ENCODE assay signal across 22 mouse cellular contexts in the genomic region with DNA sequence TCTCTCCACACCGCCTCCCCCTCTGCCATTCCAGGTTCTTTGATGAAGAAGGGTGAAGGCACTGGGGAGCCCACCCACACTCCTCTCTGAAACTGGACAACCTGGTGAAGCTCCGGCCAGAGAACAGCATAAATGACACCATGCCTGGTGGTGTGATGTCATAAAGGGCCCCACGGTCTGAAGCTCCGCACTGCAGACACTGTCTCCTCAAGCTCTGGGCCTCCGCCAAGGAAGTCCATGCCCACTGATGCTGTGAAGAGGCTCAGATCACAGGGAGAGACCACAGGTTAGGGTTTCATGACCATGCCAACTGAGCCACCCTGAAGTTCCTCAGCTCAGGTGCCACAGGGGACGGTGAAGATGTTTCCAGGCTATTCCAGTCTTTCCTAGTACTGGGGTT. TPM values are rescaled to one million over a fixed set of nuclear protein-coding genes. Genes with fewer than 3 reads are reported as not detected.
A peak's percentile ranks its signal among the peaks of the same experiment; 100 is the strongest.
DNase-seq lines count a peak whose midpoint lies in the region; ATAC-seq and TF ChIP-seq lines count a peak whose summit lies in the region.
"Had no signal": no experiment of that assay in that cellular context is flagged by ENCODE, and none has a peak within 500 bp of the region (broad histone marks: within the 10 kb centered on the region; RNA-seq: fewer than 3 reads in every experiment).

Gene Antxrl (plus strand): TSS at position 192 of the 400 bp plus-strand sequence.

- peaks cover 7% of the 10 kb centered on the region; the same call in 1 of the 2 replicates for H3K4me1 ChIP-seq in embryonic facial prominence, embryonic 15.5 days
- no peaks in the 10 kb centered on the region for H3K4me1 ChIP-seq in embryonic facial prominence, embryonic 10.5 days
- H3K4me1 ChIP-seq in heart, embryonic 12.5 days (replicated peaks) = no peaks in the 10 kb centered on the region
- H3K4me1 ChIP-seq in testis, adult 2 months (ENCODE audit: control insufficient read depth, insufficient read depth, low read length) = no peaks in the 10 kb centered on the region

- H3K9me3 ChIP-seq in embryonic facial prominence, embryonic 15.5 days (replicated peaks) = no peaks in the 10 kb centered on the region
- H3K9me3 ChIP-seq in embryonic facial prominence, embryonic 10.5 days = no peaks in the 10 kb centered on the region
- H3K9me3 ChIP-seq in heart, embryonic 12.5 days (replicated peaks) = no peaks in the 10 kb centered on the region

- H3K27me3 ChIP-seq in embryonic facial prominence, embryonic 15.5 days = no peaks in the 10 kb centered on the region
- no peaks in the 10 kb centered on the region for H3K27me3 ChIP-seq in embryonic facial prominence, embryonic 10.5 days (replicated peaks; ENCODE audit: low read depth, poor library complexity, severe bottlenecking)
- no peaks in the 10 kb centered on the region for H3K27me3 ChIP-seq in heart, embryonic 12.5 days (replicated peaks)
- no peaks in the 10 kb centered on the region for H3K27me3 ChIP-seq in testis, adult 2 months (ENCODE audit: control insufficient read depth, insufficient read depth, low read length)
- H3K27me3 ChIP-seq: CH12.LX, Patski had no signal

- DNase-seq in embryonic facial prominence, embryonic 10.5 days (ENCODE audit: low spot score) = no peak
- DNase-seq in heart, adult 11 months = peak; percentile 71
- no peak for DNase-seq in testis, postnatal 10 days (ENCODE audit: low spot score)
- DNase-seq: adrenal gland, adult 2 months; adrenal gland, adult 8-10 months; adrenal gland, postnatal 10 days; adrenal gland, postnatal 14 days; adrenal gland, postnatal 25 days; adrenal gland, postnatal 36 days; B cell, adult 2 months; cerebellum, adult 11 months; cerebellum, adult 11-12 months; cerebellum, adult 18-20 months had no signal

- H3K4me2 ChIP-seq in embryonic facial prominence, embryonic 15.5 days (replicated peaks) = no peak within 1 kb of the TSS
- no peak within 1 kb of the TSS for H3K4me2 ChIP-seq in heart, embryonic 12.5 days

- ATAC-seq in embryonic facial prominence, embryonic 15.5 days (ENCODE audit: insufficient number of reproducible peaks, low FRiP score, low TSS enrichment, low read depth) = peak; percentile 43; the same call in 1 of the 2 replicates
- ATAC-seq in heart, embryonic 12.5 days (ENCODE audit: insufficient number of reproducible peaks, low FRiP score) = no peak
- ATAC-seq: activated CD4-positive, CD25-positive, alpha-beta regulatory T cell, adult 4 months; CD4-positive, CD25-positive, alpha-beta regulatory T cell, adult 4 months; Patski had no signal

- no peaks in the 10 kb centered on the region for H3K36me3 ChIP-seq in embryonic facial prominence, embryonic 15.5 days
- no peaks in the 10 kb centered on the region for H3K36me3 ChIP-seq in embryonic facial prominence, embryonic 10.5 days (replicated peaks)
- H3K36me3 ChIP-seq in heart, embryonic 12.5 days = no peaks in the 10 kb centered on the region
- no peaks in the 10 kb centered on the region for H3K36me3 ChIP-seq in testis, adult 2 months (ENCODE audit: control insufficient read depth, insufficient read depth, low read length)
- H3K36me3 ChIP-seq: G1E had no signal

- TF ChIP-seq CTCF in testis, adult 2 months (IDR thresholded peaks at IDR 0.05; ENCODE audit: control insufficient read depth, insufficient read depth, insufficient replicate concordance, low read depth, low read length) = no peak

- WGBS in embryonic facial prominence, embryonic 15.5 days = 91% methylated on average over 6 of the region's 6 CpGs
- 91% methylated on average over 6 of the region's 6 CpGs for WGBS in embryonic facial prominence, embryonic 10.5 days
- 86% methylated on average over 6 of the region's 6 CpGs for WGBS in heart, embryonic 12.5 days

- no peak within 1 kb of the TSS for H3K4me3 ChIP-seq in embryonic facial prominence, embryonic 15.5 days (replicated peaks)
- H3K4me3 ChIP-seq in embryonic facial prominence, embryonic 10.5 days = no peak within 1 kb of the TSS
- no peak within 1 kb of the TSS for H3K4me3 ChIP-seq in heart, embryonic 12.5 days
- H3K4me3 ChIP-seq in testis, adult 2 months (ENCODE audit: control insufficient read depth, low read depth, low read length) = peak within 1 kb of the TSS; percentile 84

- TF ChIP-seq POLR2A in testis, adult 2 months (IDR thresholded peaks at IDR 0.05; ENCODE audit: control insufficient read depth, low read depth, low read length) = peak; percentile 72; the same call in 1 of the 2 replicates

- no peak within 1 kb of the TSS for H3K9ac ChIP-seq in embryonic facial prominence, embryonic 15.5 days
- H3K9ac ChIP-seq in heart, embryonic 12.5 days = no peak within 1 kb of the TSS

- no peak within 1 kb of the TSS for H3K27ac ChIP-seq in embryonic facial prominence, embryonic 15.5 days (replicated peaks)
- no peak within 1 kb of the TSS for H3K27ac ChIP-seq in embryonic facial prominence, embryonic 10.5 days (replicated peaks)
- H3K27ac ChIP-seq in heart, embryonic 12.5 days (ENCODE audit: poor library complexity, severe bottlenecking) = no peak within 1 kb of the TSS
- peak within 1 kb of the TSS; percentile 80 for H3K27ac ChIP-seq in testis, adult 2 months (ENCODE audit: control insufficient read depth, insufficient read depth, low read depth, low read length)

RNA-seq across cellular contexts. Expression of gene Antxrl, which starts in this region (rescaled TPM):
- not detected in 2 replicates for polyA plus RNA-seq in embryonic facial prominence, embryonic 15.5 days (2015; fragmentation: Nextera tagmentation; extraction: Ambion mirVana)
- not detected in 2 replicates for polyA plus RNA-seq in embryonic facial prominence, embryonic 10.5 days (2016; fragmentation: Nextera tagmentation; extraction: Ambion mirVana)
- not detected in 2 replicates for polyA plus RNA-seq in heart, embryonic 12.5 days (2016; fragmentation: Nextera tagmentation; extraction: Ambion mirVana)
- polyA plus RNA-seq in testis, adult 2 months (2012; rRNA removed) = 194 and 204 TPM in 2 replicates
- polyA plus RNA-seq: activated CD4-positive, CD25-positive, alpha-beta regulatory T cell, adult 4 months; adrenal gland, adult 2 months; brain, embryonic 14.5 days; CD4-positive, CD25-positive, alpha-beta regulatory T cell, adult 4 months; G1E had no signal

Comparison
In these comparisons a context has a peak if more than half of its experiments do, and no peak if none do; other contexts are left out.
1. RNA of gene Antxrl (polyA plus RNA-seq): 194 to 204 TPM in testis, adult 2 months; not detected in embryonic facial prominence, embryonic 15.5 days, not detected in embryonic facial prominence, embryonic 10.5 days and not detected in heart, embryonic 12.5 days; every median in the first group is over 100 times any median in the second.
2. Peak in ATAC-seq in embryonic facial prominence, embryonic 15.5 days; RNA of the gene not detected or under 1 TPM.